Mouse (Mus musculus) megakaryocyte, embryonic 14.5 days (primary cell): ENCODE data around the gene Unc5a.

ENCODE experiments used
- FLI1 ChIP-seq: IDR thresholded peaks from 2 replicates; pipeline ENCODE4 v1.6.1; 2012; ENCODE audit warnings: low read length, inconsistent platforms, mixed read lengths
- GATA1 ChIP-seq: IDR thresholded peaks from 3 replicates; pipeline ENCODE4 v1.6.1; 2012; ENCODE audit warnings: mixed read lengths, low read length, inconsistent platforms, borderline replicate concordance

DNA sequence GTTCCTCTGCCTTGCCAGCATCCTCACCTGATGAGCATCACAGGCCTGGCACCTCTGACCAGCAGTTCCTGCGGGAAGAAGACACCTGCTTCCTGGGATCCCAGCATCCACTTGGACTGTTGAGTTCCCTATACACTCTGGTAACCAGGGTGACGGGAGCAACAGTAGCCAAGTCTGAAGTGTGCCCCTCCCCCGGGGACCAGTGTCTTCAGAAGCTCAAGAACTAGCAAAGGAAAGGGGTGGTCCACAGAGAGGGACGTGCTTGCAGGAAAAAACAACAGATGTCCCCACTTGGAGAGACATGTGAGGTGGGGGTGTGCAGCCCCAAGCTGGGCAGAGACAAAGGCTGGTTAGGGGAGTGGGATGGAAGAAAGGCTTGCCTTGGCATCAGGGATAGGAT lies 19.1 kb upstream of the Unc5a start:
- TF ChIP-seq GATA1 (no peak), FLI1 (no peak)
